Mouse (Mus musculus): ENCODE measurements around the gene Ccl3. TPM values are rescaled to one million over a fixed set of nuclear protein-coding genes. Genes with fewer than 3 reads are reported as not detected.
A peak's percentile ranks its signal among the peaks of the same experiment; 100 is the strongest.

Gene Ccl3
- polyA plus RNA-seq (2015; fragmentation: Nextera tagmentation; extraction: Ambion mirVana): 1.2 and 1.3 TPM in 2 replicates

DNA sequence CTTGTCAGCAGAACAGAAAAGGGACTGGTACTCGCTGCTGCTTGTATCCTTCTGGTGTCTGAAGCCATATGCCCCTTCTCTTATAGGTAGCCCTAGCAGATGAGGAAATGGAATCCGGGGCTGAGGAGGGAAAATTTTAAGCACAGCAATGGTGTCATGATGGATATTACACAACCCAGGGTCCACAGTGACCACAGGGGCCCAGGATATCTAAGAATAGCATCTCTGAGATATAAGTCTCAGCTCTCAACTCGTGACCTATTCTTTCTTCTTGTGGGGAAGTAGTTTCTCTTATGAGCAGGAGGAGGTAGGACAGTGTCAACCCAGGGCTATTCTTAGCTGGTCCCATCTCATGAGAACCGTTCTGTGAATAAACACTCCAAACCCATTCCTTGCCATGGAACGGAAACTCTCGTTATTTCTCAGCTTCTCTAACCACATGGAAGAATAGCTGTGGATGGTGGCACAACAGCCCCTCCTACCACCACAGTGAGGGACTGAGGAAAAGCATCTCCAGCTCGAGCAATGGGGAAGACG is at the start of gene Ccl3:
Gene Ccl3, minus strand, starts transcription at position 51 of the 537 bp plus-strand sequence.
- no peak for TF ChIP-seq CTCF (IDR thresholded peaks at IDR 0.05; ENCODE audit: low read depth)
- H3K4me2 ChIP-seq (replicated peaks; ENCODE audit: low read depth): no peak within 1 kb of the TSS
- WGBS: 77% methylated on average over 8 of the region's 8 CpGs
- no peaks in the 10 kb centered on the region for H3K36me3 ChIP-seq (ENCODE audit: control insufficient read depth, insufficient read depth)
- no peak within 1 kb of the TSS for H3K27ac ChIP-seq (ENCODE audit: low read depth, low read length)
- no peak within 1 kb of the TSS for H3K4me3 ChIP-seq (ENCODE audit: low read depth, low read length)
- no peak for ATAC-seq
- no peaks in the 10 kb centered on the region for H3K27me3 ChIP-seq (replicated peaks; ENCODE audit: control insufficient read depth, insufficient read depth, low read length)
- no peaks in the 10 kb centered on the region for H3K4me1 ChIP-seq (replicated peaks; ENCODE audit: control insufficient read depth, insufficient read depth, low read length)
- H3K9me3 ChIP-seq (ENCODE audit: control insufficient read depth): 0 out of 2 replicates have a peak, but pooled peaks cover 8% of the 10 kb centered on the region
- H3K9ac ChIP-seq (ENCODE audit: low read depth, low read length): no peak within 1 kb of the TSS

GRCm38 (mm10) chr11:83692008-83692407 is 42.9 kb upstream of the Ccl3 start:
- H3K4me1 ChIP-seq (replicated peaks; ENCODE audit: control insufficient read depth, insufficient read depth, low read length): no peaks in the 10 kb centered on the region
- peak; percentile 53; the same call in 1 of the 2 replicates for ATAC-seq
- WGBS: 74% methylated on average over 1 of the region's 1 CpGs
- H3K9ac ChIP-seq (ENCODE audit: low read depth, low read length): no peak overlapping the region
- no peaks in the 10 kb centered on the region for H3K9me3 ChIP-seq (ENCODE audit: control insufficient read depth)
- no peaks in the 10 kb centered on the region for H3K27me3 ChIP-seq (replicated peaks; ENCODE audit: control insufficient read depth, insufficient read depth, low read length)
- H3K4me3 ChIP-seq (ENCODE audit: low read depth, low read length): no peak overlapping the region
- H3K36me3 ChIP-seq (ENCODE audit: control insufficient read depth, insufficient read depth): no peaks in the 10 kb centered on the region
- H3K4me2 ChIP-seq (replicated peaks; ENCODE audit: low read depth): no peak overlapping the region
- no peak for TF ChIP-seq CTCF (IDR thresholded peaks at IDR 0.05; ENCODE audit: low read depth)
- H3K27ac ChIP-seq (ENCODE audit: low read depth, low read length): no peak overlapping the region

DNA sequence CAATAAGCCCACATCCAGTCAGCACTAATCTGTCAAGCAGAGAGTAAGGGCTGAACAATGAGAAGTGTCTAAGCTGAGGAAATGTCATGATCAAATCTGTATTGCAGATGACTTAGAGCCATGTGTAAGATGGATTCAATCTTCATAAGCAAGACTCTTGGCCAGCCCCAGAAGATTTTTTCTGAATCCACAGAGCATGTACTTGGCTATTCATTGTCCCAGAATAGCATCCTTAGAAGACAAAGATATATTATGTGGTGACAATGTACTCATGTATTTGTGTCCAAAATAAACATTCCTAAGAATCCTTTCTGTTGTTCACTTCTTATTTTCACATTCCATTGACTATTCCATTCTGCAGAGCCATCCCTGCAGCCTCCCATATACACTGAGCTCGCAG is 40.8 kb upstream of the Ccl3 start:
- no peak for ATAC-seq
- H3K27me3 ChIP-seq (replicated peaks; ENCODE audit: control insufficient read depth, insufficient read depth, low read length): no peaks in the 10 kb centered on the region
- H3K4me2 ChIP-seq (replicated peaks; ENCODE audit: low read depth): no peak overlapping the region
- no peak overlapping the region for H3K27ac ChIP-seq (ENCODE audit: low read depth, low read length)
- no peaks in the 10 kb centered on the region for H3K4me1 ChIP-seq (replicated peaks; ENCODE audit: control insufficient read depth, insufficient read depth, low read length)
- no peaks in the 10 kb centered on the region for H3K9me3 ChIP-seq (ENCODE audit: control insufficient read depth)
- WGBS: 68% methylated on average over 1 of the region's 1 CpGs
- no peak overlapping the region for H3K4me3 ChIP-seq (ENCODE audit: low read depth, low read length)
- no peak for TF ChIP-seq CTCF (IDR thresholded peaks at IDR 0.05; ENCODE audit: low read depth)
- H3K36me3 ChIP-seq (ENCODE audit: control insufficient read depth, insufficient read depth): no peaks in the 10 kb centered on the region
- no peak overlapping the region for H3K9ac ChIP-seq (ENCODE audit: low read depth, low read length)

- no peak overlapping the region for H3K4me2 ChIP-seq (replicated peaks; ENCODE audit: low read depth)
- no peaks in the 10 kb centered on the region for H3K27me3 ChIP-seq (replicated peaks; ENCODE audit: control insufficient read depth, insufficient read depth, low read length)
- WGBS: 97% methylated on average over 1 of the region's 1 CpGs
- H3K9ac ChIP-seq (ENCODE audit: low read depth, low read length): no peak overlapping the region
- ATAC-seq: no peak
- no peak overlapping the region for H3K4me3 ChIP-seq (ENCODE audit: low read depth, low read length)
- TF ChIP-seq CTCF (IDR thresholded peaks at IDR 0.05; ENCODE audit: low read depth): no peak
- H3K4me1 ChIP-seq (replicated peaks; ENCODE audit: control insufficient read depth, insufficient read depth, low read length): no peaks in the 10 kb centered on the region
- no peaks in the 10 kb centered on the region for H3K36me3 ChIP-seq (ENCODE audit: control insufficient read depth, insufficient read depth)
- no peaks in the 10 kb centered on the region for H3K9me3 ChIP-seq (ENCODE audit: control insufficient read depth)
- no peak overlapping the region for H3K27ac ChIP-seq (ENCODE audit: low read depth, low read length)
Measured at GRCm38 (mm10) chr11:83675665-83676064, 26.5 kb upstream of the Ccl3 start.

DNA sequence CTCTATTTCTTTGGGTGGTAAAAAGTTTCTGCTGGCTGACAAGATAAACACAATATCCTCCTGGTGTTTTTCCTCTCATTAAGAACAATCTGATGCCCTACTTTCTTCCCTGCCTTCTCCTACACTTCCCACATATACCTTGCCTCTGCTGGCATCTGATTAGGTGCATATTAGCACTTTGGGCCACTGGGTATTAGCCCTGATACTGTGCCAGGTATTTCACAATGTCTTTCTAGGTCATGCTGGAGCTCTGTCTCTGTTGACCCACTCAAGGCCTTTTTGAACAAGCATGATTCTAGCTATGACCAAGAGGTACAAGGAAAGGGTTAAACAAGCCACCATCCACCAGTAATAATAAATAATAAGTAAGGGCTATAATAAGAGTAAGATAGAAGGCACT is 22.6 kb upstream of the Ccl3 start:
- H3K4me2 ChIP-seq (replicated peaks; ENCODE audit: low read depth): no peak overlapping the region
- H3K9me3 ChIP-seq (ENCODE audit: control insufficient read depth): no peaks in the 10 kb centered on the region
- no peak for TF ChIP-seq CTCF (IDR thresholded peaks at IDR 0.05; ENCODE audit: low read depth)
- no peak overlapping the region for H3K4me3 ChIP-seq (ENCODE audit: low read depth, low read length)
- H3K36me3 ChIP-seq (ENCODE audit: control insufficient read depth, insufficient read depth): no peaks in the 10 kb centered on the region
- no peak overlapping the region for H3K9ac ChIP-seq (ENCODE audit: low read depth, low read length)
- no peak overlapping the region for H3K27ac ChIP-seq (ENCODE audit: low read depth, low read length)
- no peaks in the 10 kb centered on the region for H3K27me3 ChIP-seq (replicated peaks; ENCODE audit: control insufficient read depth, insufficient read depth, low read length)
- no peak for ATAC-seq
- H3K4me1 ChIP-seq (replicated peaks; ENCODE audit: control insufficient read depth, insufficient read depth, low read length): no peaks in the 10 kb centered on the region

DNA sequence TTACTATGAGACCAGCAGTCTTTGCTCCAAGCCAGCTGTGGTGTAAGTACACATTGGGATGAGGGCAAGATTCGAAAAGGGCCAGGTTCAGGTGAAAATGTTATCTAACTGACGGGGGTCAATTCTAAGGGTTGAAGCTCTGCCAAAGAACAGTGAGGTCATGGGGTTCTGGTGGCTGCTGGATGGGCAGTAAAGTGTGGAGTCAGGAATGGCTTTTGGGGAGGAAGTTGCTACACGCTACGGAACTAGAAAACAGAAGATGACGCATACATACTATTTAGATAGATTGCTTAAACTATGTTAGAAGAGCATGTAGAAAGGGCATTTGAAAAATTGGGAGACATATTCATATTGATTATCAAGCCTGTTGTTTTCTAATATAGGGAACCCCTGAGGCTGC is 14.4 kb upstream of the Ccl3 start:
- ATAC-seq: no peak
- WGBS: 58% methylated on average over 5 of the region's 5 CpGs
- H3K27me3 ChIP-seq (replicated peaks; ENCODE audit: control insufficient read depth, insufficient read depth, low read length): no peaks in the 10 kb centered on the region
- H3K9ac ChIP-seq (ENCODE audit: low read depth, low read length): no peak overlapping the region
- no peak overlapping the region for H3K4me2 ChIP-seq (replicated peaks; ENCODE audit: low read depth)
- no peak overlapping the region for H3K4me3 ChIP-seq (ENCODE audit: low read depth, low read length)
- no peaks in the 10 kb centered on the region for H3K9me3 ChIP-seq (ENCODE audit: control insufficient read depth)
- no peaks in the 10 kb centered on the region for H3K4me1 ChIP-seq (replicated peaks; ENCODE audit: control insufficient read depth, insufficient read depth, low read length)
- TF ChIP-seq CTCF (IDR thresholded peaks at IDR 0.05; ENCODE audit: low read depth): no peak
- no peaks in the 10 kb centered on the region for H3K36me3 ChIP-seq (ENCODE audit: control insufficient read depth, insufficient read depth)
- no peak overlapping the region for H3K27ac ChIP-seq (ENCODE audit: low read depth, low read length)

GRCm38 (mm10) chr11:83662204-83662603 is 13.0 kb upstream of the Ccl3 start, which contains the start of gene Ccl4:
Ccl4 (plus strand) TSS chr11:83662584.
- no peak for TF ChIP-seq CTCF (IDR thresholded peaks at IDR 0.05; ENCODE audit: low read depth)
- no peaks in the 10 kb centered on the region for H3K36me3 ChIP-seq (ENCODE audit: control insufficient read depth, insufficient read depth)
- no peak within 1 kb of the TSS for H3K9ac ChIP-seq (ENCODE audit: low read depth, low read length)
- H3K4me2 ChIP-seq (replicated peaks; ENCODE audit: low read depth): no peak within 1 kb of the TSS
- no peaks in the 10 kb centered on the region for H3K27me3 ChIP-seq (replicated peaks; ENCODE audit: control insufficient read depth, insufficient read depth, low read length)
- H3K9me3 ChIP-seq (ENCODE audit: control insufficient read depth): no peaks in the 10 kb centered on the region
- no peak within 1 kb of the TSS for H3K4me3 ChIP-seq (ENCODE audit: low read depth, low read length)
- no peak for ATAC-seq
- no peaks in the 10 kb centered on the region for H3K4me1 ChIP-seq (replicated peaks; ENCODE audit: control insufficient read depth, insufficient read depth, low read length)
- 68% methylated on average over 6 of the region's 6 CpGs for WGBS
- no peak within 1 kb of the TSS for H3K27ac ChIP-seq (ENCODE audit: low read depth, low read length)

All from intestine, postnatal 0 days (tissue).